Mouse (Mus musculus): ENCODE measurements around the gene Mdm4. TPM values are rescaled to one million over a fixed set of nuclear protein-coding genes. Genes with fewer than 3 reads are reported as not detected.

Gene Mdm4
- polyA plus RNA-seq, 1 experiment from 2014 or later, result 30.1 TPM

DNA sequence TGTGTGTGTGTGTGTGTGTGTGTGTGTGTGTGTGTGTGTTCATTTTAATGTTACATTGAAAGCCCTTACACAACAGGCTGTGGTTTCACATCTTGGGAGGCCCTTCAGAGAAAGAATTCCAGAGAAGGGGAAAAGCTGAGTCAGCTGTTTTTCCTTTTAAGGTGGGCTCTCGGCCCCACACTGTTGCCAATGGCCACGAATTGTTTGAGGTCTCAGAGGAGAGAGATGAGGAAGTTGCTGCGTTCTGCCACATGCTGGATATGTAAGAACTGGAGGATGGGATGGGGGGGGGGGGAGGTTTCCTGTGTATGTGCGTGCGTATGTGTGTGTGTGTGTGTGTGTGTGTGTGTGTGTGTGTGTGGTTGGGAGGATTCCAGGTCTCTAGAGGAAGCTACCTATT lies 39.8 kb upstream of the Mdm4 start:
- Histone ChIP-seq H3K27ac (replicated peaks) (no peak overlapping the region), H3K27me3 (replicated peaks) (no peaks in the 10 kb centered on the region), H3K9ac (replicated peaks) (no peak overlapping the region), H3K4me3 (replicated peaks) (no peak overlapping the region), H3K4me1 (peaks cover 49% of the 10 kb centered on the region), H3K36me3 (peaks cover 24% of the 10 kb centered on the region), H3K4me2 (no peak overlapping the region), H3K9me3 (replicated peaks) (no peaks in the 10 kb centered on the region)
- WGBS, result 52% methylated on average over 3 of the region's 5 CpGs
- no peak for ATAC-seq (ENCODE audit: low FRiP score)

DNA sequence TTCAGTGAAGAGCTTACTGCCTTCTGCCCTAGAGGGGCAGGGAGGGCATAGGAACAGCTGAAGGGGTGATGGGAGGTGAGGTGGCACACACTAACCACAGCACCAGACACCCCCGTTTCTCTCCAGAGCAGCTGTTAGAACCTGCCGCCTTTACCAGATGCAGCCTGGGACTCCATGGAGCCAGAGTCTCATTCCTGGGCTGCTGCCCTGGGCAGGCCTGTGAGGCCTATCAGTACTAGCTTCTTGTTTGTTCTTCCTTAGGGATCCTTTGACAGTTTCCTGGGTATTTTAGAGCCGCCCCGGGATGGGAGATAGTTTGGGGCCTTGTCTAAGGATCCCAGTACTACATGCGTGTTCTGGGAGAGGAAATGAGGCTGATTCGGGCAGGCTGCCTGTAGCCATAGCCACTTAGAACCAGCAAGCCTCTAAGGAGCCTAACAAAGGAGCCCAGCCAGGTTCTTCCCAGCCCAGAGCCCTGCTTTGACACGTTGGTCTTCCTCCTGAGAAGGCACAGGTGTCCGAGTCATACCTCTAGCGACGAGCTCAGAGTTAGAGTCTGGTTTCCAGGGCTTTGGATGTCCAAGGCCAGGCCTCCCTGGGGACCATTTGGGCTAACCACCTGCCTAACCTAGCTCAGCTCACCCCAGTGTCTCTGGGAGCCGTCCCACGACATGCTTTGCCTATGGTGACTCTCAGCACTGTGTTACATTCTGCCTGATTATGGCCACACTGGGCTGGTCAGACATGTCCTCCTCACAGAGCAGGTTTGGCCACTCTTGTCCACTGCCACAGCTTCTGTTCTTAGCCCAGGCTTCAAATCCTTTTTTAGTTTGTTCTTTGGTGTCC lies 39.1 kb upstream of the Mdm4 start:
- WGBS, result 85% methylated on average over 12 of the region's 12 CpGs
- H3K27ac ChIP-seq (replicated peaks), result peak overlapping the region; percentile 72
- no peak for ATAC-seq (ENCODE audit: low FRiP score)
- H3K4me2 ChIP-seq, result no peak overlapping the region
- H3K9ac ChIP-seq (replicated peaks), result no peak overlapping the region; the same call in 1 of the 2 replicates
- no peak overlapping the region for H3K4me3 ChIP-seq (replicated peaks)
- H3K36me3 ChIP-seq, result peaks cover 24% of the 10 kb centered on the region
- H3K4me1 ChIP-seq, result peaks cover 49% of the 10 kb centered on the region
- no peaks in the 10 kb centered on the region for H3K27me3 ChIP-seq (replicated peaks)
- no peaks in the 10 kb centered on the region for H3K9me3 ChIP-seq (replicated peaks)

DNA sequence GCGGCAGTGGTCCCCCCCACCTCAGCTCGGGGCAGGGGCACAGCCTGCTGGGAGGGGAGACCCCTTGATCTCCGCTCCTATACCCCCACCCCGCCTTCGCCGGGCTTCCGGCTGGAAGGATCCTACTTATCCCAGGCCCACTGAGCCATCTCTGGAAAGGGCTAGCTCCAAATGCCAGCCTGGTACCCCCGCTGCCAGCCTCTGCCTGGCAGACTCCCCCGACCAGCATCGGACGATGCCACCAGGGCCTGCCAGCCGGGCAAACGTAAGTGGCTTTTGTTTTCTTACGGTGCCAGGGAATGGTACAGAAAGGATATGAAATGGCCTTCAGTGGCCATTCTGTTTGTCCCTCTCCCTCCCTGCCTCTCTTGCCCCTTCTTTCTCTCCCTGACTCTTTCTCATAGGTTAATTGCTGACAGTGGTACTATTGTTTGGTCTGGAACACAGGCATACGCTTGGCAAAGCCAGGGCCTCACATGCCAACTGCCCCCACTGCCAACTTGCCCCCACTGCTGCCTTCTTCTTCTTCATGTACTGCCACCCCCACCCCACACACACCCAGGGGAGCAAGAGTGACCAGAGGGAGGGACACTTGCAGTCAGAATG lies 38.4 kb upstream of the Mdm4 start:
- WGBS, result 80% methylated on average over 15 of the region's 15 CpGs
- Histone ChIP-seq H3K9ac (replicated peaks) (no peak overlapping the region; the same call in 1 of the 2 replicates), H3K27me3 (replicated peaks) (no peaks in the 10 kb centered on the region), H3K9me3 (replicated peaks) (no peaks in the 10 kb centered on the region), H3K4me3 (replicated peaks) (no peak overlapping the region), H3K27ac (replicated peaks) (peak overlapping the region; percentile 72), H3K4me2 (no peak overlapping the region), H3K36me3 (peaks cover 29% of the 10 kb centered on the region), H3K4me1 (peaks cover 49% of the 10 kb centered on the region)
- ATAC-seq (ENCODE audit: low FRiP score), result 0 out of 2 replicates have a peak, but pooled peaks have one; percentile 21

DNA sequence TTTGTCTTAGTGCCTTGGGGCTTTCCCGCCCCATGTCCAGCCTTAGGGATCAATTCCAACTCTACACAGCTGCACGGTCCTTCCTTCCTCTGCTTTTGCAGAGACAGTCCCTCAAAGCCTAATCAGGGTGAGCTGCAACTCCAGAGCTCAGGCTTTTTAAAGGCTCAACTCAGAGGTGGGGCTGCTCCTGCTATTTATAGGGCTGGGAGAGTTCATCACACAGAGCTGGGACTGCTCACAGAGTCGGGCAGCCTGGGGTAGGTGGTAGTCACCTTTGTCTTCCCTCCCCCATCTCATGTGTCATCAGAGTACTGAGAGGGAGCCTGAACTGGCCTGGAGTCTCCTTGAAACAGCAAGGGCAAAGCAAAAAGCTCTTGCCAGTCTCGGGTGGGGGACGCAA lies 37.9 kb upstream of the Mdm4 start:
- Histone ChIP-seq H3K4me3 (replicated peaks) (no peak overlapping the region), H3K27me3 (replicated peaks) (no peaks in the 10 kb centered on the region), H3K4me2 (no peak overlapping the region), H3K9me3 (replicated peaks) (no peaks in the 10 kb centered on the region), H3K36me3 (peaks cover 30% of the 10 kb centered on the region), H3K27ac (replicated peaks) (peak overlapping the region; percentile 72), H3K9ac (replicated peaks) (no peak overlapping the region), H3K4me1 (peaks cover 49% of the 10 kb centered on the region)
- no peak for ATAC-seq (ENCODE audit: low FRiP score)
- WGBS, result 53% methylated on average over 5 of the region's 5 CpGs

DNA sequence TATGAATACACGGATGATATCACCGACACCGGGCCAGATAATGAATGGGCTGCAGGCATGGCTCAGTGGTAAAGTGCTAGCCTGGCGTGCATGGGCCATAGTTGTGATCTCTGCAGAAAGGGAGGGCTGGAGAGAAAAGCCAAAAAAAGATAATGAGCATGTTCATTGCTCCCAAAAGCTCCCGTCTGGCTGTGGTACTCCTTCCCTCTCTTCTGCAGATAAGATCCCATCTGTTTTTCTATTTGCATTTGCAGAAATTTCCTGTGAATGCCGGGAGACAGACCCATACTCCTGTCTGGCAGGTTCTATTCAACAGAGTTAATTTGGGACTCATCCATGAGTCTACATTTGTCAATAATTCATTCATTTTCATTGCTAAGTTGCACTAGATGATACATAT lies 32.8 kb upstream of the Mdm4 start:
- H3K4me1 ChIP-seq, result peaks cover 10% of the 10 kb centered on the region
- no peaks in the 10 kb centered on the region for H3K27me3 ChIP-seq (replicated peaks)
- no peak overlapping the region for H3K4me3 ChIP-seq (replicated peaks)
- no peaks in the 10 kb centered on the region for H3K9me3 ChIP-seq (replicated peaks)
- H3K36me3 ChIP-seq, result peaks cover 26% of the 10 kb centered on the region
- no peak overlapping the region for H3K27ac ChIP-seq (replicated peaks)
- 85% methylated on average over 6 of the region's 6 CpGs for WGBS
- H3K9ac ChIP-seq (replicated peaks), result no peak overlapping the region
- no peak overlapping the region for H3K4me2 ChIP-seq
- ATAC-seq (ENCODE audit: low FRiP score), result no peak

DNA sequence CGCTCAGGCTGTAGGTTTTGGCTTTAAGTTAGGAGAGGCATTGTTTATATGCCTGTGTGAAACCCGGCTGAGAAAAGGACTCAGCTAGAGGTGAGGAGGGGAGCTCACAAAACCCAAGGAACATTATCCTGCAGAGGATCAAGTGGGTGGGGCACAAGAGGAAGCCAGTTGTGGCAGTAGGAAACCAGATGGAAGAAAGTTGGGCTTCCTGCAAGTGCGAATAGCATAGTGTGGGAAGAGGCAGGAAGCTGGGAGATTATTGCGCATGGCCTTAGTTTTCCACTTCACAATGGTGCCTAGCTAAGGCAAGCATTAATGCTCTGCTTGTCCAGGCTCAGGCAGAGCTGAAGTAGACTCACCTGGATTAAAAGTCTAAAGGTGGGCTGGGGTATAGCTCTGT lies 30.3 kb upstream of the Mdm4 start:
- no peak overlapping the region for H3K9ac ChIP-seq (replicated peaks)
- peaks cover 14% of the 10 kb centered on the region for H3K4me1 ChIP-seq
- 69% methylated on average over 4 of the region's 4 CpGs for WGBS
- peaks cover 11% of the 10 kb centered on the region; the same call in 1 of the 2 replicates for H3K36me3 ChIP-seq
- no peak overlapping the region for H3K4me3 ChIP-seq (replicated peaks)
- H3K27ac ChIP-seq (replicated peaks), result no peak overlapping the region
- no peaks in the 10 kb centered on the region for H3K9me3 ChIP-seq (replicated peaks)
- no peaks in the 10 kb centered on the region for H3K27me3 ChIP-seq (replicated peaks)
- no peak for ATAC-seq (ENCODE audit: low FRiP score)
- no peak overlapping the region for H3K4me2 ChIP-seq

DNA sequence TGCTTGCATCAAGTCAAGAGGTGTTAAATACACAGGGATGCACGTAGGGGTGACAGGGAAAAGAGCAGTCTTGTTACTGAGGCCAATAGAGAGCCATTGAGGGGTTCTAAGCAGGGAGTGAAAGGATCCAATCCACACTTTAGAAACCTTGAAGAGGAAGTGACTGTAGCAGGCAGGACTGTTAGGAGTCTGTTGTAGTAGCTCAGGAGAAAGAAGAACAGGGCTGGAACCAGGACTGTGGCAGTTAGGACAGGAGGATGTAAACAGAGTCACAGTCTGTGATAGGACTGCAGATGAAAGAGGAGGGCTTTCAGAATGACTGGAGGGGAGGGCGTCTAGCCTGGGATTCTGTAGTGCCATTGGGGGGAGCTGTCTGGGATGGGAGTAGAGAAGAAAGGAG lies 29.2 kb upstream of the Mdm4 start:
- WGBS, result 56% methylated on average over 2 of the region's 2 CpGs
- Histone ChIP-seq H3K4me1 (peaks cover 15% of the 10 kb centered on the region), H3K4me2 (no peak overlapping the region), H3K9me3 (replicated peaks) (no peaks in the 10 kb centered on the region), H3K27ac (replicated peaks) (no peak overlapping the region), H3K36me3 (peaks cover 11% of the 10 kb centered on the region; the same call in 1 of the 2 replicates), H3K9ac (replicated peaks) (no peak overlapping the region), H3K4me3 (replicated peaks) (no peak overlapping the region), H3K27me3 (replicated peaks) (no peaks in the 10 kb centered on the region)
- ATAC-seq (ENCODE audit: low FRiP score), result no peak

DNA sequence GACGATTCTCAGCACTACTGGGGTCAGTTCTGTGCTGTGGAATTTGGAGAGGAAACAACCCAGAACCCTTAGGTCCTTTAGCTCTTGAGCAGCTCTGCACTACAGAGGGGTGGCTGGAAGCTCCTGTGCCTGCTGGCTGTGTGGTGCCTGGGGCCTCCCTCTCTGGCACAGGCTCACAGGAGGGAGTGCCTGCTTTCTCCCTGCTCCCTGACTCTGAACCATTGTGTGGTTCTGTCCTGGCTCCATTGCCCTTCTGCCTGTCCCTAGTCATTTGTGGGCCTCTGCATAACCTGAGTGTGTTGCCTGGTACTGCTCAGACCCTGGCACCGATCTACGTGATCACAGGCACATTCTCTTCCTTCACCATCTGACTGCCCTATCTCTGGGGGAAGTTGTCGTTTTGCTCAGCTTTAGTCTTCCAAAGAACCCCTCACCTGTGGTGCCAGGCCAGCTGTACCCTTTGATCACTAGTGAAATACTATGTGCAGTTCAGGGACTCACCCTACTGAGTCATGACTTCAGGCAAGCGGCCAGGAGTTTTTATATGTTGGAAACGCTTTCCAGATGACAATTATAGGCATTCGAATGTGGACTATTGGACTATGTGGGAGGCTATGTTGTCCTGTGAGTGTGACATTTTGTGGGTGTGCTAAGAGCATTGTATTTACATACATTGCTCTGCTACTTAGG lies 27.1 kb upstream of the Mdm4 start:
- Histone ChIP-seq H3K4me1 (peaks cover 24% of the 10 kb centered on the region), H3K9me3 (replicated peaks) (no peaks in the 10 kb centered on the region), H3K36me3 (no peaks in the 10 kb centered on the region), H3K27ac (replicated peaks) (peak overlapping the region; percentile 45), H3K27me3 (replicated peaks) (no peaks in the 10 kb centered on the region), H3K4me2 (no peak overlapping the region), H3K4me3 (replicated peaks) (no peak overlapping the region), H3K9ac (replicated peaks) (no peak overlapping the region)
- WGBS, result 55% methylated on average over 7 of the region's 7 CpGs
- ATAC-seq (ENCODE audit: low FRiP score), result 0 out of 2 replicates have a peak, but pooled peaks have one; percentile 30

DNA sequence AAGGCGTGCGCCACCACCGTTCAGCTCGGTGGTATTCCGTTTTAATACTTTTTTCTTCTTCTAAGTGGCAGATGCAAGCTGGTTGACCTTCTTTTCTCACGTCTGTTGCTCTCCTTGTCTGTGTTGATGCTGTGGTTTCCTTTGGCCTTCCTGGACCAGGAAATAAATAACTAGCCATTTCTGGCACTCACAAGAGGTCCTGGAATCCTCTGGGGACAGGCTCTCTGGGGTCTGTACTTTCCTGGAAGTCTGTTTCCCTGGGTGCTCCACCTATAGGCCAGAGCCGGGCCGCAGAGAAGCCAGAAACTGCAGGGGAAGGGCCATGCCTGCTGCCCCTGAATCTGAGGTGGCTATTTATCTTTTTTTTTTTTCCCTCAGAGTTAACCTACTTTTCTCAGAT lies 24.0 kb upstream of the Mdm4 start:
- WGBS, result 75% methylated on average over 8 of the region's 8 CpGs
- Histone ChIP-seq H3K4me1 (peaks cover 40% of the 10 kb centered on the region), H3K36me3 (no peaks in the 10 kb centered on the region), H3K9ac (replicated peaks) (no peak overlapping the region), H3K27me3 (replicated peaks) (no peaks in the 10 kb centered on the region), H3K9me3 (replicated peaks) (no peaks in the 10 kb centered on the region), H3K4me3 (replicated peaks) (no peak overlapping the region), H3K27ac (replicated peaks) (no peak overlapping the region), H3K4me2 (no peak overlapping the region)
- ATAC-seq (ENCODE audit: low FRiP score), result no peak

DNA sequence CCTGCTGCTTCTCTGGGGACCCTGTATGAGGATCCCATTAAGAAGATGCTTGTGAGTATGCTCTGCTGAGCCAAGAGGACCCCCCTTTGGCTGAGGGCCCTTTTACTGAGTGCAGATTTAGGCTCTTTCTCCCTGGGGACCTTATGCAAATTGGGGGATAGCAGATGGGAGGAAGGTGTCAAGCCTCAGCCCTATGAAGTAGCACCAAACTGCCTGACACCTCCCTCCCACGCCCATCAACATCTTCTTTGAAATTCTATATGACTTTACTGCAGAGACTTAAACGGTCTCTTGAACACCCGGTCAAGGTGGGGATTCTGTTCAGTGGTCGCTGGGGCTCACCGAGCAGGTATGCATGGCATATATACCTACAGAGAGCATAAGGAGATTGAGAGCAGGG lies 22.7 kb upstream of the Mdm4 start:
- Histone ChIP-seq H3K9ac (replicated peaks) (no peak overlapping the region), H3K36me3 (no peaks in the 10 kb centered on the region), H3K9me3 (replicated peaks) (no peaks in the 10 kb centered on the region), H3K27ac (replicated peaks) (no peak overlapping the region), H3K4me2 (no peak overlapping the region), H3K27me3 (replicated peaks) (no peaks in the 10 kb centered on the region), H3K4me1 (peaks cover 48% of the 10 kb centered on the region), H3K4me3 (replicated peaks) (no peak overlapping the region)
- 53% methylated on average over 5 of the region's 5 CpGs for WGBS
- no peak for ATAC-seq (ENCODE audit: low FRiP score)

DNA sequence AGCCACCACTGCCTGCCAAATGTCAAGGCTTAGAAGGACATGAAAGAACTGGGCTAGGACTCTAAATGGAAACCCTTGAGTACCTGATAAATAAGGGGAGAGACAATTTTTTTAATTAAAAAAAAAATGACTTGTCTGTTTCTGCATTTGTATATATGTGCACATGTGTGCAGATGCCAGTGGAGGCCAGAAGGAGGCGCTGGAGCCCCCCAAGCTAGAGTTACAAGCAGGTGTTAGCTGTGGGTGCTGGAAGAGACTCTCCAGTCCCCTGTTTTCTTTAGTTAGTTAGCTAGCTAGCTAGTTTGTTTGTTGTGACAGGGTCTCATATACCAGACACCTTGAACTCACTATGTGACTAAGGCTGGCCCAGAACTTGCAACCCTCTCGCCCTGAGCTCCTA lies 21.5 kb upstream of the Mdm4 start:
- H3K4me3 ChIP-seq (replicated peaks), result no peak overlapping the region
- no peaks in the 10 kb centered on the region for H3K36me3 ChIP-seq
- no peak overlapping the region for H3K4me2 ChIP-seq
- no peaks in the 10 kb centered on the region for H3K9me3 ChIP-seq (replicated peaks)
- no peak overlapping the region for H3K9ac ChIP-seq (replicated peaks)
- H3K4me1 ChIP-seq, result peaks cover 49% of the 10 kb centered on the region
- ATAC-seq (ENCODE audit: low FRiP score), result no peak
- H3K27me3 ChIP-seq (replicated peaks), result no peaks in the 10 kb centered on the region
- no peak overlapping the region for H3K27ac ChIP-seq (replicated peaks)
- 100% methylated on average over 2 of the region's 2 CpGs for WGBS

All from neural tube, embryonic 15.5 days (tissue).